Mouse (Mus musculus) induced T-regulatory cell, adult 2 months (primary cell): ENCODE measurements around the gene Nlrp3.
"Not testable (repeated sequence)": the region's sequence is repeated elsewhere in the genome, so short reads cannot be mapped to it uniquely, and the experiment has no call there.

ENCODE experiments used
- DNase-seq: peaks from one replicate; pipeline ENCODE4 v3.0.0-alpha.2; 2012; ENCODE audit warnings: low read depth

The Nlrp3 gene

DNA sequence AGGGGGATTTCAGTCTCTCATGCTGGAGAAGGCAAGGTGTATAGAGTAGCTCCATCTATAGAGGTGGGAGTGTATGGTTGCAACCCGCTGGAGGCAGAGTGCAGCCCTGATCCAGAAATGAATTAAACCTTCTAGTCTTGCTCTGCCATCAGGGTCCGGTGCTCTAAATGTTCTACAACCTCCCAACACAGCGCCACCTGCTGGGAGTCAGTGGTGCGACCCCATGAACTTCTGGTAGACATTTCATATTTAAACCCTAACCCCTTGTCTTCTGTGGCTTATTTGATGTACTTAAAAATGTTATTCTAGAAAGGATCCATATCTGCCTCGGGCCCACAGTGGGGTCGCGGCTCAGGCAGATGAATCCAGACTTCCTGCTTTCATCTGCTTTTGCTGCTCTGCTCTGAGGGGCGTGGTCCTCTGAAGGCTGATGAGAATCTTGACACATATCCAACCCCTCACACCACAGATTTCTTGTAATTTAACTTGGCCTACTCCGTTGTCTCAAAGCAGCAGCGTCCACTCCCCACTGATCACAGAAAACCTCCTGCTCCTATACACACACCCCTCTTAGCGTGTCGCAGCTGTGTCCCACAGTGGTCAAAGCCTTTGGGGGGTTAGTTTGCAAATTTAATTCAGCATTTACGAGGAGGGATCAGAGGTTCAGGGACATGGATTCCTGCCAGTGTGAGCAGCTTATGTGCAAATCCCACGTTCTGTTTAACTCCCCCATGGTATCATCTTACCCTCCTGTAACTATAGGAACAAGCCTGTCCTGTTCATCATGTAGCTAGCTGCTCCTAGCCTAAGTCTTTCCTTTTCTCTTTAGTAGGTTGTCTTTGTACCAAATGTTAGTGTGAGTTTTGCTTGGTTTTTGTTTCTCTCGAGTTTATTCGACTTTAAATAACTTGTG is 3.9 kb upstream of the Nlrp3 start:
- DNase-seq = peak; percentile 43

DNA sequence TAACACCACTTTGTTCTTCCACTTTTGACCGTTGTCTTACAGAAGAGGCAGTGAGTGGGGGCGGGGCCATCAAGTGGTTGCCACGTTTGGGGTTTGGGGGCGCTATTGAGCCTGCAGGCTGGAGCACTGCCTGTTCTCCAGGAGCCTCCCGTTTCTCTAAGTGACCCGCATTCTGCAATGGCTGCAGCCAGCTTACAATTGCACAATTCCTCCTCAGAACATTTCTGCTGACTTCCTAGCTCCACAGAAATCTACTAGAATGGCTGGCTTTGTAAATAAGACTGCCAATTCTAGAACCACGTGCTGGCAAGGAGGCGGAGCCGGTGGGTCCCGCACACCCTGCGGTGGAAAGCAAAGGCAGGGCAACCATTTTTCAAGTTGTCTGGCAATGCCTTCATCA is 3.0 kb upstream of the Nlrp3 start:
- DNase-seq = peak; percentile 13

DNA sequence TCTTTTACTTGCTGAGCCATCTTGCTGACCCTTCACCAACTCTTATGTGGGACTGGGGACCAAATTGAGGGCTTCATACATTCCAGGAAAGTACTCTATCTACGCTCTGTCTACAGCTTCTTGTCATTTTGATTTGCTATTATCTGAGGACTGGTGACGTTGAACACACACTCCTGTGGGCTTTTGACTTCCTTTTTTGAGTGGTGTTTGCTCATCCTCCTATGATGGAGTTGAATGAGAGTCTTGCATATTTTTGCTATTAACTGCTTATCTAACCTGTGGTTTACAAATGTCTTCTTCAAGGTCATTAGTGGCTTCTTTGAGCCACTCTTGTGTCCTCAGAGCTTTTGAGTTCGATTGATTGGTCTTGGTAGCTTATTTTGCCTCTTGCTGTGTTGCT is 1.2 kb upstream of the Nlrp3 start:
- no peak for DNase-seq

- DNase-seq = no peak
Observed at GRCm38 (mm10) chr11:59542442-59542841, 1.1 kb downstream of the Nlrp3 start.

DNA sequence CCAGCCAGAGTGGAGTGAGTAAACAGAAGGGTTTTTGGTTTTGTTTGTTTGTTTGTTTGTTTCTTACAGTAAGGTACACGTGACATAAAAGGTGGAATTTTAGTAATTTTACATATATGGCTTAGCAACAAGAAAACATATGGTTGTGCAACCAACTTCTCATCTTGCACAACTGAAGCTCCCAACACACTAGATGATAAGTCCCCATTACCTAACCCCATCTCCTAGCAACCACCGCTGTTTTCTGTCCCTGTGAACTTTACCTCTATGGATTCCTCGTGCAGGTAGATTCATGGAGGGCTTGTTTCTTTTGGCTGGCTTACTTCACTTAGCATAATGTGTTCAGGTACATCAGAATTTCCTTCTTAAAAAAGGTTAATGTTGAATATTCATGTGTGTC is 2.0 kb downstream of the Nlrp3 start:
- no peak for DNase-seq

- DNase-seq = no peak
Observed at GRCm38 (mm10) chr11:59544005-59544404, 2.6 kb downstream of the Nlrp3 start.

DNA sequence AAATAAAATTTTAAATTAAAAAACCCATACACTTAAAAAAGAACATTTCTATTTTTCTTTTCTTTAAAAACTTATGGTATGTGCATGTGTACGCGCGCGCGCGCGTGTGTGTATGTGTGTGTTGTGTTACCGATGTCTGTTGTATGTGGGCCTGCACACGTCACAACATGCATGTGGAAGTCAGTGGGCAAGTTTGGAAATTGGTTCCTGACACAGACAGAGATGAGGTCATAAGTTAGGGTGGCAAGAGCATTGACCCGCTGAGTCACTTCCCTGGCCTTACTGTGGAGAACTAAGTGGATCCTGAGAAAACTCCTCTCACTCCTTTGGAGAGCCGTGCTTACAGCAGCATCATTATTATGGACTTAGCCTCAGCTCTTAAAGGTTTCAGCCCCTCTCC is 12.8 kb downstream of the Nlrp3 start:
- DNase-seq = no peak

GRCm38 (mm10) chr11:59554535-59554934 is 13.2 kb downstream of the Nlrp3 start:
- no peak for DNase-seq

- no peak for DNase-seq
Observed at GRCm38 (mm10) chr11:59560906-59561305, 19.5 kb downstream of the Nlrp3 start.

DNA sequence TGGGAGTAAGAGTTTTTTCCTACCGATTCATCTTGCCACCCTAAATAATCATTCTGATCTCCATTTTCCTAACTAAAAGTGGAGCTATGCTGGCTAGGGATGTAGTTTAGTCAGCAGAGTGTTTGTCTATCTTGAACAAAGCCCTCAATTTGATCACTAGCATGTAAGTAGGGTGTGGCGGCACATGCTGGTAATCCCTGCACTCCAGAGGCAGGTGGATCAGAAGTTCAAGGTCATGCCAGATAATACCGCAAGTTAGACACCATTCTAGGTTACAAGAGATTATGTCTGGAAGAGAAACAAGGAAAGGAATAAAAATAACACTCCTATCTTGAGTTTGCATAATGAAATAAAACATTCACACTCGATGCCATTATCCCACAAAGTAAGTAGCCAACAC is 21.0 kb downstream of the Nlrp3 start:
- DNase-seq = no peak

GRCm38 (mm10) chr11:59562837-59563236 is 21.5 kb downstream of the Nlrp3 start:
- no peak for DNase-seq

GRCm38 (mm10) chr11:59569306-59569705 is 27.9 kb downstream of the Nlrp3 start:
- DNase-seq = peak; percentile 31

DNA sequence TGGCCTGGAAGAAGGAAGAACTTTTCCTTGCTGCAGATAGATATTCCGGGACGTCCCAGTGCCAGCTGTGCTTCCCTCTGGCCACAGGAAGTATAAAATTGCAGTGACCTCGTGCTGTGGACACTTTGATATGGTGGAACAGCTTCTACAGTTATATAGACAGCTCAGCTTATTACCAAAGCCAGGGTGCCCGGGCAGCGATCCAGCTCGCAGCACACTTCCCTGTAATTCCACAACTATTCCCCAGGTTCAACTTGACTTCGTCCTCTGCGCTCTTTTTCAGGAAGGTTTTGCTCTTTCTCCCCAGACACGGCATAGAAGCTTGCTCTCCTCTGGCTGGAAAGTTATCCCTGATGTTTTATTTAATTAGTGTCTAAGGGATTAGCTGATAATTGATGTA is 34.4 kb downstream of the Nlrp3 start:
- no peak for DNase-seq

DNA sequence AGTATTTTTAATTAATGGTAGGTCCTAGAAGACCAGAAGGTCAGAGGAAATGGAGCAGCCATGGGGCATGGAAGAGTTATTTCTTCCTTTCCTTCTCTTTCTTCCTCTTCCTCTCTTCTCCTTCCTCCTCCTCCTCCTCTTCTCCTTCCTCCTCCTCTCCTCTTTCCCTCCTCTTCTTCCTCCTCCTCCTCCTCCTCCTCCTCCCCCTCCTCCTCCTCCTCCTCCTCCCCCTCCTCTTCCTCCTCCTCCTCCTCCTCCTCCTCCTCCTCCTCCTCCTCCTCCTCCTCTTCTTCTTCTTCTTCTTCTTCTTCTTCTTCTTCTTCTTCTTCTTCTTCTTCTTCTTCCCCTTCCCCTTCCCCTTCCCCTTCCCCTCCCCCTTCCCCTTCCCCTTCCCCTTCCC is 34.8 kb downstream of the Nlrp3 start, which contains the start of gene Olfr222:
TSS of gene Olfr222 (minus strand) at position 101 of the 400 bp plus-strand sequence.
- not testable (repeated sequence) for DNase-seq

DNA sequence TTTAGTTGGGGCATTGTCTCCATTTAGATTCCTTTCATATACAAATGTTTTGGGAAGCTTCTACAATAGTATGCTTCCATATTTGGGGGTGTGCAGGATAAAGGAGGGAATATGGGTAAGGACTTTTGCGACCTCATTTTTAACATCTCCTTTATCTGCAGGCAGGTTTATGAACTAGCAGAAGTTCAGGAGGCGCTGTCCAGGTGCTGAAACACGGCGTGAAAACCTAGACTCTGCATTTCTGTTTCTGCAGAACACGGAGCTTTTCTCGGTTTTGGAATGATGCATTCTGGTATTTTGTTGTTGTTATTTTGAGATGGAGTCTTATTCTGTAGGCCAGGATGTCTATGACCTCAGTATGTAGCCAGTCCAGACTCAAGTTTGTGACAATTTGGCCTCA is 43.2 kb downstream of the Nlrp3 start:
- peak; percentile 18 for DNase-seq

DNA sequence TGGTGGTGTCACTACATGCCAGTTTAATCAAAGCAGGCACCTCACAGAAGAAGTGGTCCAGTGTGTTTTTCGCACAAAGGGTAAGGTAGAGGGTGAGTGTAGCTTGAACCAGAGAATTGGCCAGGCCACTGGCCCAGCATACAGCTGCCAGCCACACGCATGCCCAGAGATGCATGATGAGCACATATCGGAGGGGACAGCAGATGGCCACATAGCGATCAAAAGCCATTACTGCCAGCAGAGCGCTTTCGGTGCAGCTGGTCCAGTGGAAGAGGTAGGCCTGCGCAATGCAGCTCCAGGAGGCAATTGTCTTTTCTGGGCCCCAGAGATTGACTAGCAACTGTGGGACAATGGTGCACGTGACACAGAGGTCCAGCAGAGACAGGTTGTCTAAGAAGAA is 48.1 kb downstream of the Nlrp3 start:
- no peak for DNase-seq

- DNase-seq = no peak
Observed at GRCm38 (mm10) chr11:59593189-59593588, 51.8 kb downstream of the Nlrp3 start, which contains the start of gene Olfr223. Gene Olfr223 (minus strand): TSS chr11:59593289.

DNA sequence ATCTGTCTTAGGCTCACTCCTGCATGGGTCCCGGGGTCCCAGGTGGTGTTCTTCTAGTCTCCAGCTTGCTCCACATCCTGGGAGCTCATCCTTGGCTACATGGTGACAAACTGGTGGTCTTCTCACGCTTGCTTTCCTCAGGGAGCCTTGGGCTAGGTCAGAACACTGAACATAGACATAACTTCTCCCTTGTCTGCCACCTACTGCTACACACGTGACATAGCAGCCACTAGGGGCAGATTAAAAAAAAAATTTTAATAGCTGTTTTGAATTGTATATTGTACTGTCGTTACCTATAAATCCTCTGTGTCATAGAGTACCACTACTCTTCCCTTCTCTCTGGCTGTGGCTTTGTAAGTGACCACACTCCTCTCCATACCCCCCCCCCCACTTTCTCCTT is 54.7 kb downstream of the Nlrp3 start:
- no peak for DNase-seq

GRCm38 (mm10) chr11:59596950-59597349 is 55.6 kb downstream of the Nlrp3 start:
- no peak for DNase-seq

DNA sequence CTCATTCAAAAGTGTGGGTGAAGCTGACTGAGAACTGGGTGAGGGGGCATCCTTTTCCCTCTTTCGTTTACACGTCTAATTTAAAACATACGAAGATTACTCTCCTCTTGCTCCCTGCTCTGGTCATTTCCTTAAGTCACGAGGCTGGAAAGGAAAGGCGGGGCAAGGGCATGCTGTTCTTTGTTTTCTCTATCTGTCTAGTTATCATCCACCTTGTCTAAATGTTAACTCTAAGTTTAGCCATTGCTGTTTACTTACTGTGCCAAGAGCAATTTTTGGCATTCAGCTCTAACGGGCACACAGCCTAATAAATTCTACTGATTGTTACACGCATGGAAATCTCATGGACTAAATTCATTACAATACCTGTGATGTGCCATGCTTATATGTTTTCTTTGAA is 57.8 kb downstream of the Nlrp3 start:
- DNase-seq = no peak

DNA sequence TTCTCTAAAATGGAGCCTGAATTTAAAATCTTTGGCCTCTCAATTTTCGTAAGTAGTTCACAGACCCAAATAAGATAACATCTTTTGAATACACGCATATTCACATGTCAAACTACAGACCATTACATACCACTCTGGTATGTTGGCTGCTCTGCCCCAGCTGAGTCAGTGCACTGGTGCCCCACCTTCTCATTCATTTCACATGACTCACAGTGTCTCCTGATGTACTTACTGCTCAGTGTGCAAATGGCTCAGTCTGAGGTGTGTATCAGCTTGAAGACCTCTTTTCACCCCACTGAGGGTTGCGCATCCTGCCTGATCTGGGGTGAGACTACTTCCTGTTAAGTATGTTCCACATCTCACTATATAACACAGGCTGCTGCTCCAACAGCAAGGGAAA is 59.5 kb downstream of the Nlrp3 start:
- no peak for DNase-seq

DNA sequence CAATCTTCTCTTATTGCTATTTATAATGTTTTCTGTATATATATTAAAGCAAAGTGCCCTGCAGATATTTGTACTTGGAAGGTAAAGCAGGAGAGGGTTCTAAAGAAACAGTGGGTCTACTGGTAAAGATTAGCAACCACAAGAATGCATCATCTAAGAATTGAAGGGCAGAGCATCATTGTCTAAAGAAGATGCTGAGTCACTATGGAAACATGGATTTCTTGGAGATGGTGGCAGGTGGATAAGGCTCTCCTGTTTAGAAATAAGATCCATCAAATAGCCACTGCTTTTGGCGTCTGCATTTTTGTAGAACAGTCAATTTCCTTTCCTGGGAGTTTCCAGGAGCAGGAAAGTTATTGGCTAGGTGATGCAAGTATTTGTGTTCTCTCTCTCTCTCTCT is 60.9 kb downstream of the Nlrp3 start:
- no peak for DNase-seq

DNA sequence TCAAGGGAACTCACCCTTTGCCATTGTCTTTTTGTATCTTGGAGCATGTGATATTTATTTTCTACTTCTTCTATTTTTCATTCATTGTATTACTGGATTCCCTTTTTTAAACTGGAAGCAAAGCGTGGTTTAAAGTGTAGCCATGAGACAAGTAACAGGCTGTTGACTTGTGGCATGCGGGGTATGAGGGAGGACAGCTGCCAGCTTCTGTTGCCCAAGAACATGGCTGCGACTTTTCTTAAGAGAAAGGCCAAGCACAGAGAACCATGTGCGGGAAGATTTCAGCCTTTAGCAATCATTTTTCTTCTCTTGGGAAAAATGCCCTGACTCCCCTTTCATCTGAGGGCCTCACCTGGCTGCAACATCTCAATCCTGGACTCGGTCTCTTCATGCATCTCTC is 70.3 kb downstream of the Nlrp3 start:
- DNase-seq = no peak

DNA sequence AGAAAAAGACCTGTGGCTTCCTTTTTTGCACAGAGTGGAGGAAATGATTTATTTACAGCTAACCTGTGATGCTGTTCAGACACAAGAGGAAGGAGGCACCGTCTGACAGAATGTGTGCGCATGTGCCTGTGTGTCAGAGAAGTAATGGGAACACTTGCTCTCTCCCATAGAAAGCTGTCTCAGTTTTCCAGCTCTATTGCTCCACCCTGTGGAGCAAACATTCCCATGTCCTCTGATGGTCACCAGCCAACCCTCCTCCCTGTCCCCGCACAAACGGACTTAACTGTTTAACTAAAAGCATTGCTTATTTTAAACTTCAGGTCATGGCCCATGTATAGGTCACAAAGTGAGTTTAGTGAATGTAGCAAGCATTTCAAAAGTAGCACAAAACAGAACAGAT is 72.8 kb downstream of the Nlrp3 start:
- no peak for DNase-seq
